Mouse (Mus musculus): ENCODE measurements around the gene 5330417C22Rik. TPM values are rescaled to one million over a fixed set of nuclear protein-coding genes. Genes with fewer than 3 reads are reported as not detected.

Gene 5330417C22Rik
- total RNA-seq, 1 experiment from 2014 or later = not detected

DNA sequence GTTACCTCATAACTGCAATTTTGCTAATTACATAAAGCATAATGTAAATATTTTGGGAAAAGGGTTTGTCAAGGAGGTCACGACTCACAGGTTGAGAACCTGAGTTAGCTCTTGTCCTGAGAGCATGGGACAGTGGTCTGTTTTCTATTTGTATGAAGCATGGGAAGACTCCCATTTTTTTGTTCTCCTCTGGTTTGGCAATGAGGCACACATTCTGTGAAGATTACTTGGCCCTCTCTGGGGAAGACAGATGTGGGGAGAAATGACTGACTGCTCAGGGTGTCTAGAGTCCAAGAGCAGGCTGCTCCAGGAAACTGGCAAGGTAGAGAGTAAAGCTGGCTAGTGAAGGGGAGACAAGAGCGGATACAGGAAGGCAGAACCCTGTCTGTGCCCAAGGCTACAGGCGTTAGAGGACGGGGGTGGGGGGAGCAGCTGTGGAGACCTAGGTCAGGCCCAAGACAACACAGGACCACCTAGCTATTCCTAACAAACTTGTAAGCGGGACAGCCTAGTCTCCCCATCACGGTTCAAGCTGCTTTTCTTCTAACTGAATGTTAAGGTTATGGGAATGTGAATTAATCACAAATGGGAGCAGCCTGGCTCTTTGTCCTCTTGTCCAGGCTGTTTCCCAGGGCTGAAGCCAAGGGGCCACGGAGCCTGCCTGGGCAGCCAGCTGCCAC, 111.3 kb downstream of the 5330417C22Rik start:
- no peak for ATAC-seq (ENCODE audit: extremely low read depth, insufficient number of reproducible peaks, low FRiP score, poor library complexity, severe bottlenecking)

DNA sequence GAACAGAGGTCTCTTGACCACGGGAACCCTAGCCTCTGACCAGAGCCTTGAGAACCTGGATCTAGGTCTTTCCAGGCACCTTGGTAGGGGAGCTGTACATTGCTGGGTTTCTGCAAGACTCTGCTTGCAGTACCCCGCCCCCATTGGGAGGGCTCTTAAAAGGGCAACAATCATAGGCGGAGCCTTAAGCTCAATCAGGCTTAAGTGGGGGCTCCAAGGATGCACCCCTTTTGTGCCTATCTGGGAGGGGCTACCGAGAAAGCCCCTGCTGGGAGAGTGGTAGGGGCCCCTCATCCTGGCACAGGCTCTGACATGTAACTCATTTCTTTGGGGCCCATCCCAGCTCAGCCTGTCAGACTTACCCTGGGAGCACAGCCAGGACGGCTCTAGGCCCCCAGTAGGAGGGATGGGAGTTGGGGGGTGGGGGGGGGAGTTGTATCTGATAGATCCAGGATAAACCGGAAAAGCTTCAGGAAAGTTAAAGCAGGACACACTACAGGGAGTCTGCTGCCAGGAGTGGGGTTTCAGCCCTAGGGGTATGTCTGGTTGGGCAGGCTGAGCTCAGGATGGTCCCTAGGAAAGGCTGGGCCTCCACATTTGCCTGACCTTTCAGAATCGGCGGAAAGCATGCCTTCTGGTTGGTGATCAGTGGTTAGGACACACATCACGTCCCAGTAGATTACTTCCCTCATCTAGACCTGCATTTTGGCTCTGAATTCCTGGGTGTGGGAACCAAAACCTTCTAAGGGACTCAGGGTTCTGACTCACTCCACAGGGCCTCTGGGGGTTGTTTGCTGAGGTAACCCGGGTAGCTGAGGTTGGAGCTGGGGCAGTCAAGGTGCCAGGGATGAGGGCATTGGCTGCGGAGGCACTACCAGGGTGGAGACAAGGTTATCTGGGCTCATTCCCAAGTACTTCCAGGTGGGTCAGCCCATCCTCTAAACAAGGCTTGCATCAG, 112.2 kb downstream of the 5330417C22Rik start:
- no peak for ATAC-seq (ENCODE audit: extremely low read depth, insufficient number of reproducible peaks, low FRiP score, poor library complexity, severe bottlenecking)

DNA sequence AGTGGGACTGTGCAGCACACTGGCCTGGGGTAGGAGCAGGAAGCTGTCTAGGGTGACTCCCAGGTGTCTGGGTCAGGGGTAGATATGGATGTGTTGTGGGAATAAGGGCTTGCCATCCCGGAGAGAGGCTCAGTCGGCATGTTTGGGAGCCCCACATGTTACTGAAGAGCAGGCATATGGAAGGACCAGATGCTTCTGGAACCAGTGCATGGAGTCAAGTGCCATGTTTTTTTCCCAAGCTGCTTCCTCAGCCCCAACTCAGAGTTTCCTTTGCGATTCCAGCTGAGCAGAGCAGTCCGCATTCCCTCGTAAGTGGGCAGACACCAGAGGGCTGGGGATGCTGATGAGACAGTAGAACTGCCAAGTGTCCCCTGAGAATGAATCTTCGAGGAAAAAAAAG, 113.3 kb downstream of the 5330417C22Rik start:
- no peak for ATAC-seq (ENCODE audit: extremely low read depth, insufficient number of reproducible peaks, low FRiP score, poor library complexity, severe bottlenecking)

DNA sequence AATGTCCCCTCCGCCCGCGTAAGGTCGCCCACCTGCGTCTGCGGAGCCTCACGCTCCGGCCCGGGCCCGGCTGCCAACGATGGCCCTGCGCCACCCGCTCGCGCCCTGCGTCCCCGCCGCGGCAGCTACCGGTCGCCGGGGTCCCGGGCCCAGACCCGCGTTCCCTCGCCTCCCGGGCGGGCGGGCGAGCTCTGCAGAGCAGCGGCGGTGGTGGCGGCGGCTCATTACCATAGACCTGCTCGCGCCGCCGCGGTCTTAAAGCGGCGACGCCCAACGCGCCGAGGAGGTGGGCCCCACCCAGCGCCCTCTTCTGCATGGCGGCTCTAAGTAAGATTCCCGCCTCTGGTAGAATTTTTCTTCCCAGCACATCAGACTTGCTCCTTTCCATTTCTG, 120.5 kb downstream of the 5330417C22Rik start:
- ATAC-seq (ENCODE audit: extremely low read depth, insufficient number of reproducible peaks, low FRiP score, poor library complexity, severe bottlenecking) = peak; percentile 39; the same call in 1 of the 2 replicates

DNA sequence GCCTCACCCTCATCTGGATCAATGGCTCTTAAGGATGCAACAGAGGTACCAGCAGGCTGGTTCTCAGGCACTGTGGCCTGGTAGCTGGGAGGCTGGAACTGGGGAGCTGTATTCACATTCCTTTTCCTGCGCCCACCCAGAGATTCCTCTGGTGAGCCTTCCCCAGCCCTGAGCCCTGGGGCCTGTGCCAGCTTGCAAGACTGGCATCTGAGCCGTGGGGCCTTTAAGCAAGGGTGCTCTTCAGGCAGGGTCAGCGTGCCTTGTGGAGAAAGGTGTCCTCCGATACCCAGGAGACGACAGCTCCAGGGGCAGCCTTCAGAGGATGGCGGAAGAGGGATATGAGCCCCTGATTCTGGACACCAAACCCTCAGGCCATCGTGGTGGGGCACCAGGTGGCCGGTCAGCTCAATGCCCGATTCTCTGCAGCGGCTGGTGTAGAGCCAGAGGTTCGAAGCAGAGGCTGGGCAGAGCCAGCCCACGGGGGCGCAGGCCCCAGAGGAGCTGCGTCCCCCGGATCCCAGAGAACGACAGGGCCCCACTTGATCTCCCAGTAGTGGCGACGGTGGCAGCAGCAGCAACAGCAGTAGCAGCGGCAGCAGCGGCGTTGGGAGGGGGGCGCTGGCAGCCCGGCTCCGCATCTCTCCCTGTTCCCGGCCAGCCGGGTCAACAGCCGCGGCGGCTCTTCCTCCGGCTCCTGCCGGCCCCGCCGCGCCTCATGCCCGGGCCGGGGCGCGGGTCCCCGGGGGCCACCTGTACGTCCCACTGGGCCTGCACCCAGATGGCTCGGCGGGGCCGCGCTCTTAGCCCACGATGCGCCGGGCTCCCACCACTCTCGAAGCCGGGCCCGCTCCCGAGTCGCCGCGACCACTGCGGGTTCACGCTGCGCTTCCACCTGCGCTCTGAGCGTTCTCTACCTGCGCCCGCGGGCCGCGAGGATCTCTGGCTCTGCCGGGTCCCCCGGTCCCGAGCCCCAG, 121.2 kb downstream of the 5330417C22Rik start, which contains the start of gene Celsr2:
Celsr2 (minus strand) TSS at position 696 of the 974 bp plus-strand sequence.
- no peak for ATAC-seq (ENCODE audit: extremely low read depth, insufficient number of reproducible peaks, low FRiP score, poor library complexity, severe bottlenecking)

DNA sequence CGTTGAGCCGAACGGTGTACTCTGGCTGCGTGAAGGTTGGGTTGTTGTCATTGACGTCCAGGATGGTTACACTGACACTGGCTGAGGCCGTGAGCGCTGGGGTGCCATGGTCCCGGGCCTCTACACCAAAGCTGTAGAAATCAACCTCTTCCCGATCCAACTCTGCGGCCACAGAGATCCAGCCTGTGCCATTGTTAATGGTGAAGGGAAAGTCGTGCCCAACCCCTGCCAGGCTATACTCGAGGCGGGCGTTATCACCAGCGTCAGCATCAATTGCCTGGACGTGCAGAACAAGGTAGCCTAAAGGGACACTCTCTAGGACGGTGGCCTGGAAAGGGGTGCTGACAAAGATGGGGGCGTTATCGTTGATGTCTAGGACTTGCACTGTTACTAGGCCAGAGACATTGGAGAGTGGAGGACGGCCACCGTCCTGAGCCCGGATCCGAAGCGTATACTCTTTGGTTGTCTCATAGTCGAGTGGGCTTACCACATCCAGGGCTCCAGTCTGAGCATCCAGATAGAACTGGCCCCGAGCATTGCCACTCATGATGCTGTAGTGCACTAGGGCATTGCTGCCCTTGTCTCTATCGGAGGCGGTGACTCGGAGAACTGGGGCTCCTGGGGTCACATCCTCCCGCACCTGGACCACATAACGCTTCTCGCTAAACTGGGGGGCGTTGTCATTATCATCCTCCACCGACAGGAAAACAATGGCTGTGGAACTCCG, 122.5 kb downstream of the 5330417C22Rik start:
- ATAC-seq (ENCODE audit: extremely low read depth, insufficient number of reproducible peaks, low FRiP score, poor library complexity, severe bottlenecking) = no peak

DNA sequence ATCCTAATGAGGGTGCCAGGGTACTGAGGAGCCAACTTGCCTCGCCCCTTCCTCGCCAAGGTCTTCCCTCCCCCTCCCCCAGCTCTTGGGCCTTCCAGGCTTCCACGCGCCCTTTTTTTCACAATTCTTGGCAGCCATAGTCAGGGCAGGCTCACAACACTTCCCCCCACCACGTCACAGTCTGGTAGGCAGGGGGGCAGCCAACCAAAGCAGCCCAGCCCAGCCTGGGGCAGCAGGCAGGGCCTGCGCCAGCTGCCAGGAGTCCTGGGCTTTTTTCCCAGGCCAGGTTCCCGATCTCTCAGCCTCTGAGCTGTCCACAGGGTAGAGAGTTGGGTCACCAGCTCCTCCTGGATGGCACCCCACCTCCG, 124.6 kb downstream of the 5330417C22Rik start:
- ATAC-seq (ENCODE audit: extremely low read depth, insufficient number of reproducible peaks, low FRiP score, poor library complexity, severe bottlenecking) = no peak

DNA sequence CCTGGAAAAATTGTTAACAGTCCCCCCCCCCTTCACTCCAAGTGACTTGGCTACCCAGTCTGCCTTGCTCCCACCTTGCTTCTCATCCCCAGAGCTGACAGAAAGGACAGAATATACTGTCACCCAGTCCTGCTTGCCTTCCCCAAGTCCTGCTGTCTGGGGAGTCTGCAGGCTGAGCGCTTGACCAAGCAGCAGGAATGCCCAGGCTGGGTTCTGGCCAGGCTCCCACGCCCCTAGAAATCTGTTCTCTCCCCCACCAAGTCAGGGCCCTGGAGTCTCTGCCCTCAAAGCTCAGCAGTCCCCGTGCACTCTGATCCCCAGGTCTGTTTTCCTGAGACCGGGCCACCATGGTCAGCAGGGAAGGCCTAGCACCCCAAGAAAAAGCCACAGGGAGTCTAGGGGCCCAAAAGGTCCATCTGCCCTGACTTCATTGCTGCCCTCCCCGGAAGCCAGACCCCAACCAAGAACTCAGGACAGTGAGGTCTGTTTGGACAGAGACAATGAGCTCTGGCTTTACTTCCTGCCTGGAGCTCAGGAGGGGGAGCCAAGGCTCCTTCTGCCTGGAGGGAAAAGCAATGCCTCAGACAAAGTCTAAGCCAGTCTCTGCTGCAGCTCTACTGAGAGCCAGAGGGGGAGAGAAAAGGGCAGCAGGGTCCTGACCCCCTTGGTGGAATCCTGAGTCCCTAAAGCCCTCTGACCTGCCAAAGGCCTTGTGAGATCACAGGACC, 125.1 kb downstream of the 5330417C22Rik start:
- no peak for ATAC-seq (ENCODE audit: extremely low read depth, insufficient number of reproducible peaks, low FRiP score, poor library complexity, severe bottlenecking)

DNA sequence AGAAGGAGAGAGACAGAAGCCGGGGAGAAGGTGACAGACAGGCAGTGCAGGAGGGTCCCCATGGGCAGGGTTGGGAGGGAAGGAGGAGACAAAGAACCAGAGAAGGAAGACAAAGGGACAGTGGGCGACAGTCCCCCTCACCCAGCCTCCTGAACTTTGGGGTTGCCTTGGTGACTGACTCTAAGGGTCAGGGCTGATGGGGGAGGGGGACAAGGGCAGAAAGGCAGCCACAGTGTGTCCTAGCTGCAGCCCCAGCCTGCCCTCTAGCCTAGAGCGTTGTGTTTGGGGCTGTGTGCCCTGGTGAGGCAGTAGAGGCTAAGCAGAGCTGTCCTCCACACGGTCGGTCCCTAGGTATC, 126.0 kb downstream of the 5330417C22Rik start:
- ATAC-seq (ENCODE audit: extremely low read depth, insufficient number of reproducible peaks, low FRiP score, poor library complexity, severe bottlenecking) = no peak

DNA sequence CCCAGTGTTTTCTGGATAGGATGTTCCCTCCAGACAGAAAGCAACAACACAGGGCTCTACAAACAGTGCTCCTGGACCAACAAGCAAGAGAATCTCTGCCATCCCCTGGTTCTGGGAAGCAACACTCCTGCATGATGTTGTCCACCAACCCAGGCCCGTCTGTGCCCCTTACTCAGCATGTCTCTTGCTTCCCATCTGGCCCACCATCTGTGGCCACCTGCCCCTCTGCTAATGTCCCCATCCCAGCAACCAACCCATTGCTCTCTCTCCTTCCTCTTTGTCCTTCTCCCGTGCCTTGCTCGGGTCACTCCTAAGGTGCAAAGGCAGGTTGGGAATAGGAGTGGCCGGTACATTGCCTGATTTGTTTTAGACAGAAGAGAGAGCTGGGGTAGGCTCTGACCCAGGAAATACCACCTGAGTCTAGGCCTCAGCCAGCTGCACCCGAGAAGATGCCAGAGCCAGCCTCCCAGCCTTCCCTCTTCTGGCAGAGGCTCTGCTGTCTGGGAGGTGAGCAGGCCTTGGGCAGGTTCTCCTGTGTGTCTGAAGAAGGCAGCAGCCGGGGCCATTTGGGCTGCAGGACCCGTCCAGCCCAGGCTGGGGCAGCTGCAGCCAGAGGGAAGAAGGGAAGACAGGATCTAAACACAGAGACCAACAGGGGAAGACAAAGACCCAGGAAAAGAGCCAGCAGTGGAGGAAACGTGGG, 126.5 kb downstream of the 5330417C22Rik start:
- ATAC-seq (ENCODE audit: extremely low read depth, insufficient number of reproducible peaks, low FRiP score, poor library complexity, severe bottlenecking) = no peak

DNA sequence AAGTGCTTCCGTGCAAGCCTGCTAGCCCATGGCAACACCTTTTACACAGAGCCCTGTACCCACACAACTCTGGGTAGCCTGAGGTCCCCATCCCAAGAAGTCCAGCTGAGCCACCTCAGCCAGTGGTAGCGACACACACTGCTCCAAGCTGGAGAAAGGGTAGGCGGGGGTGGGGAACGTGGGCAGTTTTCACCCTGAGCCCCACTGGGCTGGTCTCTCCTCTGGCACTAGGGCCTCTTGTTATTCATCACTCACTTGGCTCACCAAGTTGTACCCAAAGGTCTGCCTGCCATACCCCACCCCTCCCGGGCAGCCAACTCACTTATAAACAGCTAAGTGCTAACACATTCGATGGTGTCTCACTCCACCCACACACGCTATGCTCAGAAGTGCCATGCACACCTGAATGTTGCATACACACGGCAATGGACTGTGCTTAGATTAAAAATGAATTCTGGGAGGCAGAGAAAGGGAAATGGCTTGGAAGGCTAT, 127.8 kb downstream of the 5330417C22Rik start:
- ATAC-seq (ENCODE audit: extremely low read depth, insufficient number of reproducible peaks, low FRiP score, poor library complexity, severe bottlenecking) = no peak

DNA sequence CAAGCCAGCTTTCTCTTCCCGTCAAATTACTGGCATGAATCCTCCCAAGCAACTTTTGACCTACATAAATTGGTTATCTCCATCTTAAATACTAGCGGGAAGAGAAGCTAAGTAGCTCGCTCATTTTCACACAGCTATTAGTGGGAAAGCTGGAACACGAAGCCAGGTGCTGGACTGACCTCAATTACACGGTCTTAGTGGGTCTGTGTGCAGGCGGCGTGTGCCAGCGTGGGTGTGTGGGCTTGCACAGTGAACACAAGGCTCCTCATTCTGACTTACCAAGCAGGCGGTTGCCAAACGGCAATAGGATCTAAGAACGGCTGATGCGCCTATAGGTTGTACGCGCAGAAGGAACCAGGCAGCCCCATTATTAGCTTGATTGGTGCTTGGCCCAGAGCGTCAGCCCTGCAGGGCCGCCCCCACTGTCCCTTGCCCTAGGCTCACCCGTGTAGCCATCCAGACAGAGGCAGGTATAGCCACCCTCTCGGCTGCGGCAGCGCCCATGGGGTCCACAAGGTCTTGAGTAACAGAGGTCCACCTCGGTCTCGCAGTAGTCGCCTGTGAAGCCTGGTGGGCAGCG, 129.9 kb downstream of the 5330417C22Rik start:
- no peak for ATAC-seq (ENCODE audit: extremely low read depth, insufficient number of reproducible peaks, low FRiP score, poor library complexity, severe bottlenecking)

Other genes starting within 250 kb of the 5330417C22Rik start
- not detected in 2 replicates for gene Mybphl, start 171.6 kb downstream of the 5330417C22Rik start, total RNA-seq (2017)
- gene Psrc1, start 152.7 kb downstream of the 5330417C22Rik start, total RNA-seq (2017) = 0.35 and 1.7 TPM in 2 replicates
- gene Celsr2, start 121.0 kb downstream of the 5330417C22Rik start, total RNA-seq (2017) = 0.86 and 1.6 TPM in 2 replicates
- 148 and 192 TPM in 2 replicates for gene Sars, start 91.3 kb downstream of the 5330417C22Rik start, total RNA-seq (2017)
- gene 1700013F07Rik, start 2.4 kb downstream of the 5330417C22Rik start, total RNA-seq (2017) = not detected in 2 replicates
- 65.3 and 66.4 TPM in 2 replicates for gene Tmem167b, start 25.9 kb upstream of the 5330417C22Rik start, total RNA-seq (2017)
- 46.6 and 46.7 TPM in 2 replicates for gene Taf13, start 35.2 kb upstream of the 5330417C22Rik start, total RNA-seq (2017)
- 29.6 and 38.4 TPM in 2 replicates for gene Wdr47, start 54.7 kb upstream of the 5330417C22Rik start, total RNA-seq (2017)
- 68.9 and 74.0 TPM in 2 replicates for gene Clcc1, start 117.4 kb upstream of the 5330417C22Rik start, total RNA-seq (2017)
- gene Gpsm2, start 185.8 kb upstream of the 5330417C22Rik start, total RNA-seq (2017) = 1.6 and 1.7 TPM in 2 replicates
- not detected in 2 replicates for gene Aknad1, start 203.1 kb upstream of the 5330417C22Rik start, total RNA-seq (2017)

Measured in neutrophil, adult 5-6 weeks (primary cell).